Mouse (Mus musculus): ENCODE measurements at regions not wholly inside any gene's neighbourhood (a gene's known extent, or its start where the extent isn't known, plus 50 kb on each side); places are given as distances from the start of the nearest gene placed in this dataset.
A peak's percentile ranks its signal among the peaks of the same experiment; 100 is the strongest.

DNA sequence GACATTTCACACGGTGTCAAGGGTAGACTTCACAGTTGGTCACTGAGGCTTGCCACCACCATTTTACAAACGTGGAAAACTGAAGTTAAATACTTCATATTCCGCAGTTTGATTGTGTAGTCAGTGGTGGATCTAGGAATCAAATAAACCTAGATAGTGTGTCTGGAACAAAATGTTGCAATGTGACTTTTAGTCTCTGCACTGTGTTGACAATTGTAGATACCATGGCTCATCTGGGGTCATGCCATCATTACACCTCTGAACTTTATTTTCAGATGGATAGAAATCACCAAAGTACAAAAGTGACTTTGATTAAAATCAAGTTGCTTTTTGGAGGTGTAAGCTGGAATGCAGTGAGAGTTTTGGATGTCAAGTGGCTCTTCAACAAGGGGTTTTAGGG lies 158.3 kb downstream of the Ascl1 start:
- Histone ChIP-seq H3K36me3 (ENCODE audit: control insufficient read depth, insufficient read depth, low read length) (no peaks in the 10 kb centered on the region), H3K4me1 (ENCODE audit: control insufficient read depth, insufficient read depth, low read length) (no peaks in the 10 kb centered on the region), H3K4me2 (ENCODE audit: low read depth, low read length) (no peak overlapping the region), H3K27ac (ENCODE audit: low read length) (no peak overlapping the region), H3K27me3 (replicated peaks; ENCODE audit: control insufficient read depth, insufficient read depth, low read length) (no peaks in the 10 kb centered on the region), H3K9ac (ENCODE audit: low read depth, low read length) (no peak overlapping the region), H3K9me3 (ENCODE audit: control insufficient read depth, low read length) (no peaks in the 10 kb centered on the region), H3K4me3 (ENCODE audit: low read length) (no peak overlapping the region)
- WGBS, result 85% methylated on average over 3 of the region's 3 CpGs
- no peak for ATAC-seq

GRCm38 (mm10) chr10:87333311-87333710 lies 160.1 kb downstream of the Ascl1 start:
- H3K4me1 ChIP-seq (ENCODE audit: control insufficient read depth, insufficient read depth, low read length), result no peaks in the 10 kb centered on the region
- no peak overlapping the region for H3K9ac ChIP-seq (ENCODE audit: low read depth, low read length)
- no peak for ATAC-seq
- 66% methylated on average over 6 of the region's 6 CpGs for WGBS
- H3K4me3 ChIP-seq (ENCODE audit: low read length), result no peak overlapping the region
- no peak overlapping the region for H3K4me2 ChIP-seq (ENCODE audit: low read depth, low read length)
- H3K27me3 ChIP-seq (replicated peaks; ENCODE audit: control insufficient read depth, insufficient read depth, low read length), result no peaks in the 10 kb centered on the region
- no peaks in the 10 kb centered on the region for H3K9me3 ChIP-seq (ENCODE audit: control insufficient read depth, low read length)
- no peaks in the 10 kb centered on the region for H3K36me3 ChIP-seq (ENCODE audit: control insufficient read depth, insufficient read depth, low read length)
- no peak overlapping the region for H3K27ac ChIP-seq (ENCODE audit: low read length)

- Histone ChIP-seq H3K4me2 (ENCODE audit: low read depth, low read length) (no peak overlapping the region), H3K9me3 (ENCODE audit: control insufficient read depth, low read length) (no peaks in the 10 kb centered on the region), H3K27me3 (replicated peaks; ENCODE audit: control insufficient read depth, insufficient read depth, low read length) (no peaks in the 10 kb centered on the region), H3K4me1 (ENCODE audit: control insufficient read depth, insufficient read depth, low read length) (no peaks in the 10 kb centered on the region), H3K27ac (ENCODE audit: low read length) (no peak overlapping the region), H3K36me3 (ENCODE audit: control insufficient read depth, insufficient read depth, low read length) (no peaks in the 10 kb centered on the region), H3K4me3 (ENCODE audit: low read length) (no peak overlapping the region), H3K9ac (ENCODE audit: low read depth, low read length) (no peak overlapping the region)
- 94% methylated on average over 2 of the region's 2 CpGs for WGBS
- ATAC-seq, result no peak
Observed at GRCm38 (mm10) chr10:87329471-87329870, 164.0 kb downstream of the Ascl1 start.

DNA sequence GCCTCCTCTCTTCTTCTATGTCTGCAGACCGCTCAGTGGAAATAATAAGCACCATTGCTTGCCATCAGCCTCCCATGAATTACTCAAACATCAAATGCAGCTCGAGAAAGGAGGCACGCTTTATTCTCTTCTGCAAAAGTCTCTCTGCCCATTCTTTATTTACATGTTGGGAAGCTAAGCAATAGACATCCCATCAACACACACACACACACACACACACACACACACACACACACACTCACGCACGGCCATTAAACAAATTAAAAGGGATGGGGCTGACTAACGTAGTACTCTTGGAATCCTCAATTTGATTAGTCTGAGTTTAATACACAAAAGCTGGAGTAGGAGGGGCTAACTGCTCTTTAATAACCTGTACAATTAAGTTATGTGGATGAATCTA lies 167.7 kb downstream of the Ascl1 start:
- no peak overlapping the region for H3K4me3 ChIP-seq (ENCODE audit: low read length)
- H3K9me3 ChIP-seq (ENCODE audit: control insufficient read depth, low read length), result no peaks in the 10 kb centered on the region
- H3K4me1 ChIP-seq (ENCODE audit: control insufficient read depth, insufficient read depth, low read length), result no peaks in the 10 kb centered on the region
- no peaks in the 10 kb centered on the region for H3K36me3 ChIP-seq (ENCODE audit: control insufficient read depth, insufficient read depth, low read length)
- 62% methylated on average over 6 of the region's 6 CpGs for WGBS
- no peak overlapping the region for H3K9ac ChIP-seq (ENCODE audit: low read depth, low read length)
- 0 out of 2 replicates have a peak, but pooled peaks have one; percentile 23 for ATAC-seq
- H3K27ac ChIP-seq (ENCODE audit: low read length), result no peak overlapping the region
- H3K27me3 ChIP-seq (replicated peaks; ENCODE audit: control insufficient read depth, insufficient read depth, low read length), result no peaks in the 10 kb centered on the region
- H3K4me2 ChIP-seq (ENCODE audit: low read depth, low read length), result no peak overlapping the region

- H3K4me3 ChIP-seq (ENCODE audit: low read length), result no peak overlapping the region
- H3K9ac ChIP-seq (ENCODE audit: low read depth, low read length), result no peak overlapping the region
- H3K27me3 ChIP-seq (replicated peaks; ENCODE audit: control insufficient read depth, insufficient read depth, low read length), result no peaks in the 10 kb centered on the region
- H3K4me1 ChIP-seq (ENCODE audit: control insufficient read depth, insufficient read depth, low read length), result no peaks in the 10 kb centered on the region
- H3K36me3 ChIP-seq (ENCODE audit: control insufficient read depth, insufficient read depth, low read length), result no peaks in the 10 kb centered on the region
- WGBS, result 77% methylated on average over 9 of the region's 9 CpGs
- no peak overlapping the region for H3K27ac ChIP-seq (ENCODE audit: low read length)
- H3K9me3 ChIP-seq (ENCODE audit: control insufficient read depth, low read length), result no peaks in the 10 kb centered on the region
- ATAC-seq, result no peak
- no peak overlapping the region for H3K4me2 ChIP-seq (ENCODE audit: low read depth, low read length)
Observed at GRCm38 (mm10) chr10:87325143-87325542, 168.3 kb downstream of the Ascl1 start.

GRCm38 (mm10) chr10:87309601-87310062 lies 183.8 kb downstream of the Ascl1 start:
- 77% methylated on average over 10 of the region's 10 CpGs for WGBS
- ATAC-seq, result no peak
- Histone ChIP-seq H3K9ac (ENCODE audit: low read depth, low read length) (no peak overlapping the region), H3K27me3 (replicated peaks; ENCODE audit: control insufficient read depth, insufficient read depth, low read length) (no peaks in the 10 kb centered on the region), H3K27ac (ENCODE audit: low read length) (no peak overlapping the region), H3K9me3 (ENCODE audit: control insufficient read depth, low read length) (peaks cover 10% of the 10 kb centered on the region; the same call in 1 of the 2 replicates), H3K36me3 (ENCODE audit: control insufficient read depth, insufficient read depth, low read length) (no peaks in the 10 kb centered on the region), H3K4me2 (ENCODE audit: low read depth, low read length) (no peak overlapping the region), H3K4me3 (ENCODE audit: low read length) (no peak overlapping the region), H3K4me1 (ENCODE audit: control insufficient read depth, insufficient read depth, low read length) (no peaks in the 10 kb centered on the region)

- H3K36me3 ChIP-seq (ENCODE audit: control insufficient read depth, insufficient read depth, low read length), result no peaks in the 10 kb centered on the region
- ATAC-seq, result no peak
- 76% methylated on average over 10 of the region's 10 CpGs for WGBS
Observed at GRCm38 (mm10) chr10:87308815-87309396, 184.6 kb downstream of the Ascl1 start.

GRCm38 (mm10) chr10:87297166-87297565 lies 196.3 kb downstream of the Ascl1 start:
- Histone ChIP-seq H3K4me1 (ENCODE audit: control insufficient read depth, insufficient read depth, low read length) (no peaks in the 10 kb centered on the region), H3K27ac (ENCODE audit: low read length) (no peak overlapping the region), H3K4me3 (ENCODE audit: low read length) (no peak overlapping the region), H3K36me3 (ENCODE audit: control insufficient read depth, insufficient read depth, low read length) (no peaks in the 10 kb centered on the region), H3K27me3 (replicated peaks; ENCODE audit: control insufficient read depth, insufficient read depth, low read length) (no peaks in the 10 kb centered on the region), H3K4me2 (ENCODE audit: low read depth, low read length) (no peak overlapping the region), H3K9me3 (ENCODE audit: control insufficient read depth, low read length) (no peaks in the 10 kb centered on the region), H3K9ac (ENCODE audit: low read depth, low read length) (no peak overlapping the region)
- 79% methylated on average over 5 of the region's 5 CpGs for WGBS
- ATAC-seq, result no peak

More at GRCm38 (mm10) chr10:87308815-87309396, 184.6 kb downstream of the Ascl1 start:
- H3K4me1 ChIP-seq (ENCODE audit: control insufficient read depth, insufficient read depth, low read length), result no peaks in the 10 kb centered on the region
- H3K9ac ChIP-seq (ENCODE audit: low read depth, low read length), result no peak overlapping the region
- H3K27ac ChIP-seq (ENCODE audit: low read length), result no peak overlapping the region
- no peak overlapping the region for H3K4me2 ChIP-seq (ENCODE audit: low read depth, low read length)
- no peaks in the 10 kb centered on the region for H3K27me3 ChIP-seq (replicated peaks; ENCODE audit: control insufficient read depth, insufficient read depth, low read length)
- H3K9me3 ChIP-seq (ENCODE audit: control insufficient read depth, low read length), result peaks cover 10% of the 10 kb centered on the region; the same call in 1 of the 2 replicates
- H3K4me3 ChIP-seq (ENCODE audit: low read length), result no peak overlapping the region

- Histone ChIP-seq H3K4me2 (ENCODE audit: low read depth, low read length) (no peak overlapping the region), H3K9me3 (ENCODE audit: control insufficient read depth, low read length) (no peaks in the 10 kb centered on the region), H3K4me1 (ENCODE audit: control insufficient read depth, insufficient read depth, low read length) (no peaks in the 10 kb centered on the region), H3K4me3 (ENCODE audit: low read length) (no peak overlapping the region), H3K27me3 (replicated peaks; ENCODE audit: control insufficient read depth, insufficient read depth, low read length) (no peaks in the 10 kb centered on the region), H3K36me3 (ENCODE audit: control insufficient read depth, insufficient read depth, low read length) (no peaks in the 10 kb centered on the region), H3K27ac (ENCODE audit: low read length) (no peak overlapping the region), H3K9ac (ENCODE audit: low read depth, low read length) (no peak overlapping the region)
- whole genome bisulfite sequencing, result 11% methylated on average over 2 of the region's 2 CpGs
- ATAC-seq, result no peak
Observed at GRCm38 (mm10) chr10:87293317-87293716, 200.1 kb downstream of the Ascl1 start.

GRCm38 (mm10) chr10:87286831-87287230 lies 206.6 kb downstream of the Ascl1 start:
- no peak for ATAC-seq
- Histone ChIP-seq H3K27ac (ENCODE audit: low read length) (no peak overlapping the region), H3K9me3 (ENCODE audit: control insufficient read depth, low read length) (no peaks in the 10 kb centered on the region), H3K36me3 (ENCODE audit: control insufficient read depth, insufficient read depth, low read length) (no peaks in the 10 kb centered on the region), H3K4me1 (ENCODE audit: control insufficient read depth, insufficient read depth, low read length) (no peaks in the 10 kb centered on the region), H3K4me2 (ENCODE audit: low read depth, low read length) (no peak overlapping the region), H3K9ac (ENCODE audit: low read depth, low read length) (no peak overlapping the region), H3K4me3 (ENCODE audit: low read length) (no peak overlapping the region), H3K27me3 (replicated peaks; ENCODE audit: control insufficient read depth, insufficient read depth, low read length) (no peaks in the 10 kb centered on the region)
- WGBS, result 84% methylated on average over 1 of the region's 1 CpGs

Data from intestine, embryonic 16.5 days (tissue).